Mouse (Mus musculus) kidney, postnatal 36 days (tissue): ENCODE data around the gene Cherp.

ENCODE experiments used
- DNase-seq, 2 experiments: peaks; one replicate each; pipeline ENCODE4 v3.0.0; 2021 to 2022; ENCODE audit warnings: mixed read lengths in 2 of 2

The Cherp gene

GRCm38 (mm10) chr8:72474826-72475546, at the start of gene Cherp:
Gene Cherp (minus strand): TSS chr8:72475226.
- DNase-seq, result peak; percentile 97 to 98

- no peak for DNase-seq
Measured at GRCm38 (mm10) chr8:72521888-72522287, 46.9 kb upstream of the Cherp start.

GRCm38 (mm10) chr8:72517421-72517988, 42.5 kb upstream of the Cherp start:
- no peak for DNase-seq

- DNase-seq, result no peak
Measured at GRCm38 (mm10) chr8:72513158-72513557, 38.1 kb upstream of the Cherp start.

GRCm38 (mm10) chr8:72512648-72513047, 37.6 kb upstream of the Cherp start:
- DNase-seq, result no peak

GRCm38 (mm10) chr8:72507505-72507904, 32.5 kb upstream of the Cherp start:
- DNase-seq, result no peak

- DNase-seq, result no peak
Measured at GRCm38 (mm10) chr8:72504637-72505314, 29.8 kb upstream of the Cherp start.

GRCm38 (mm10) chr8:72504137-72504536, 29.1 kb upstream of the Cherp start:
- no peak for DNase-seq

GRCm38 (mm10) chr8:72500521-72500931, 25.5 kb upstream of the Cherp start:
- no peak for DNase-seq

- no peak for DNase-seq
Measured at GRCm38 (mm10) chr8:72499521-72500284, 24.7 kb upstream of the Cherp start.

- DNase-seq, result no peak
Measured at GRCm38 (mm10) chr8:72498527-72498926, 23.5 kb upstream of the Cherp start.

- DNase-seq, result no peak
Measured at GRCm38 (mm10) chr8:72497911-72498310, 22.9 kb upstream of the Cherp start.

- no peak for DNase-seq
Measured at GRCm38 (mm10) chr8:72496217-72496616, 21.2 kb upstream of the Cherp start.

GRCm38 (mm10) chr8:72495411-72496111, 20.5 kb upstream of the Cherp start:
- peak; percentile 41 for DNase-seq

GRCm38 (mm10) chr8:72493381-72493780, 18.4 kb upstream of the Cherp start:
- no peak for DNase-seq

- DNase-seq, result peak; percentile 99 to 100
Measured at GRCm38 (mm10) chr8:72492622-72493081, 17.6 kb upstream of the Cherp start.

- DNase-seq, result peak; percentile 22 to 48
Measured at GRCm38 (mm10) chr8:72491680-72492621, 16.9 kb upstream of the Cherp start, which contains the start of gene Slc35e1. Gene Slc35e1 (minus strand): TSS chr8:72492614.

- peak in 1 of 2 experiments; percentile 42 for DNase-seq
Measured at GRCm38 (mm10) chr8:72491017-72491416, 16.0 kb upstream of the Cherp start.

- DNase-seq, result no peak
Measured at GRCm38 (mm10) chr8:72487014-72487413, 12.0 kb upstream of the Cherp start.

- DNase-seq, result peak; percentile 37 to 63
Measured at GRCm38 (mm10) chr8:72485456-72486199, 10.6 kb upstream of the Cherp start.
